Mouse (Mus musculus) bone marrow macrophage, adult 2 months (primary cell): ENCODE results near the gene Tmem265.

ENCODE experiments used
- CTCF ChIP-seq: IDR thresholded peaks from 2 replicates; pipeline ENCODE4 v1.5.1; 2012; ENCODE audit warnings: low read depth, mild to moderate bottlenecking, low read length, moderate library complexity
- POLR2A ChIP-seq: IDR thresholded peaks from 2 replicates; pipeline ENCODE4 v1.6.1; 2012; ENCODE audit warnings: mild to moderate bottlenecking, low read depth, low read length, borderline replicate concordance

DNA sequence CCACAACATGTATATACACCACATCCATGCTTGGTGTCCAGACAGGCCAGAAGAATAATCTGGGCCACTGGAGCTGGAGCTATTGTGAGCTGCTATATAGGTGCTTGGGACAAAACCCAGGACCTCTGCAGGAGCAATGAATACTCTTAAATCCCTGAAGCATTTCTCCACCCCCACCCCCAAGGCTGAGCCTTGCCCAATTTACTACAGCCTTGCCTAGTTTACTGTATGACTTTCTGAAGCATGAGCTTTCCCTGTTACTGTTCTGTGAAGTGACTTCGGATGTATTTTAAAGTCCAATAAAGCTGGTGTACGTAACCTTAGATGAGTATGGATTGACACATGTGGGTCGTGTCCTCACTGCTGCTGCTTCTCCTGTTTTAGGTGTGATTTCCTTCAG is 47.4 kb upstream of the Tmem265 start:
- TF ChIP-seq CTCF (no peak), POLR2A (no peak)
